Mouse (Mus musculus) heart, embryonic 13.5 days (tissue): ENCODE data around the gene Six1. TPM values are rescaled to one million over a fixed set of nuclear protein-coding genes. Genes with fewer than 3 reads are reported as not detected.

Experiments used
- ATAC-seq: fragments of 200-750 bp; cut with Nextera tagmentation; 2 replicates; pipeline ENCODE4 v1.8.0; 2017; ENCODE audit warnings: moderate TSS enrichment; ENCODE audit not compliant: insufficient number of reproducible peaks, low FRiP score, low TSS enrichment; ENCODE audit errors: extremely low read depth
- H3K27ac ChIP-seq: fragments of 300-500 bp; sonication (generic); replicated peaks from 2 replicates; pipeline ENCODE4 v1.5.1; 2015; ENCODE audit warnings: moderate library complexity, mild to moderate bottlenecking, inconsistent platforms
- H3K27me3 ChIP-seq: fragments of 300-500 bp; sonication (generic); replicated peaks from 2 replicates; pipeline ENCODE4 v1.6.1; 2015; ENCODE audit warnings: mild to moderate bottlenecking, inconsistent platforms
- H3K36me3 ChIP-seq: fragments of 300-500 bp; sonication (generic); 2 replicates; pipeline ENCODE4 v1.6.1; 2015; ENCODE audit warnings: mild to moderate bottlenecking, inconsistent platforms
- H3K4me1 ChIP-seq: fragments of 300-500 bp; sonication (generic); 2 replicates; pipeline ENCODE4 v1.6.1; 2015; ENCODE audit warnings: inconsistent platforms
- H3K4me2 ChIP-seq: fragments of 300-500 bp; sonication (generic); 2 replicates; pipeline ENCODE4 v1.6.1; 2015; ENCODE audit warnings: inconsistent platforms, mild to moderate bottlenecking, moderate library complexity
- H3K4me3 ChIP-seq: fragments of 300-500 bp; sonication (generic); 2 replicates; pipeline ENCODE4 v1.5.1; 2015; ENCODE audit warnings: moderate library complexity, mild to moderate bottlenecking, inconsistent platforms
- H3K9ac ChIP-seq: fragments of 300-500 bp; sonication (generic); 2 replicates; pipeline ENCODE4 v1.6.1; 2015; ENCODE audit warnings: inconsistent platforms, mild to moderate bottlenecking, moderate library complexity
- H3K9me3 ChIP-seq: fragments of 300-500 bp; sonication (generic); 2 replicates; pipeline ENCODE4 v1.6.1; 2016; ENCODE audit warnings: inconsistent platforms
- WGBS: fragments of 180-500 bp; shearing (Covaris S2); methylation state at CpG from one replicate; pipeline ENCODE4 v1.1.7; 2015; ENCODE audit warnings: mixed read lengths; 5-methylcytosine and 5-hydroxymethylcytosine counted together
- polyA plus RNA-seq: library from polyadenylated mRNA; unstranded; fragments of >200 nt; fragmentation: Nextera tagmentation; extraction: Ambion mirVana; gene quantifications from 2 replicates; pipeline ENCODE4 v1.2.1, GENCODE M21; 2015

The Six1 gene
- polyA plus RNA-seq, 1 experiment from 2014 or later = 0.79 TPM

DNA sequence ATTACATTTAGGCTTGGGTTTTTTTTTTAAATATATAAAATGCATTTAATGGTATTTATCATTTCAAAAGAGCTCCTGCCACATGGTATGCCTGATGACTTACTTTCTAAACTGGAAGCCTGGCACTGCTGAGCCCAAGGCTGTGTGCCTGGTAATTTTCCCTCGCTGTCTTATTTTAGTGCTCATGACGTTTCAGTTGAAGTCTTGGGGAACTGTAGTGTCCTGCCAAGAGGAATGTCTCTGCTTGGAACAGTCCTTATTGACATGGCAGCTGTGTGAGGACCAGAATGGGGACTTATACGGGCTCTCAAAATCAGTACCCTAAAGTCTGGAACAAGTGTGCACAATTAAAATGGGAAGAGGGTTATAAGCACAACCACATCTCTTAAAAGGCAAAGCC lies 5.2 kb downstream of the Six1 start:
- peaks cover 100% of the 10 kb centered on the region for H3K27me3 ChIP-seq
- no peak overlapping the region for H3K27ac ChIP-seq
- no peaks in the 10 kb centered on the region for H3K36me3 ChIP-seq
- peaks cover 36% of the 10 kb centered on the region for H3K4me1 ChIP-seq
- no peak overlapping the region for H3K9ac ChIP-seq
- H3K4me3 ChIP-seq = no peak overlapping the region
- no peak for ATAC-seq
- H3K9me3 ChIP-seq = no peaks in the 10 kb centered on the region
- H3K4me2 ChIP-seq = no peak overlapping the region
- WGBS = under 1% methylated on average over 3 of the region's 3 CpGs

GRCm38 (mm10) chr12:73047576-73047975 lies 6.1 kb downstream of the Six1 start:
- WGBS = 3% methylated on average over 2 of the region's 2 CpGs
- H3K27me3 ChIP-seq = peaks cover 100% of the 10 kb centered on the region
- H3K9ac ChIP-seq = no peak overlapping the region
- no peak overlapping the region for H3K27ac ChIP-seq
- H3K9me3 ChIP-seq = no peaks in the 10 kb centered on the region
- no peak overlapping the region for H3K4me2 ChIP-seq
- no peak overlapping the region for H3K4me3 ChIP-seq
- H3K4me1 ChIP-seq = peaks cover 28% of the 10 kb centered on the region
- no peak for ATAC-seq
- H3K36me3 ChIP-seq = no peaks in the 10 kb centered on the region

DNA sequence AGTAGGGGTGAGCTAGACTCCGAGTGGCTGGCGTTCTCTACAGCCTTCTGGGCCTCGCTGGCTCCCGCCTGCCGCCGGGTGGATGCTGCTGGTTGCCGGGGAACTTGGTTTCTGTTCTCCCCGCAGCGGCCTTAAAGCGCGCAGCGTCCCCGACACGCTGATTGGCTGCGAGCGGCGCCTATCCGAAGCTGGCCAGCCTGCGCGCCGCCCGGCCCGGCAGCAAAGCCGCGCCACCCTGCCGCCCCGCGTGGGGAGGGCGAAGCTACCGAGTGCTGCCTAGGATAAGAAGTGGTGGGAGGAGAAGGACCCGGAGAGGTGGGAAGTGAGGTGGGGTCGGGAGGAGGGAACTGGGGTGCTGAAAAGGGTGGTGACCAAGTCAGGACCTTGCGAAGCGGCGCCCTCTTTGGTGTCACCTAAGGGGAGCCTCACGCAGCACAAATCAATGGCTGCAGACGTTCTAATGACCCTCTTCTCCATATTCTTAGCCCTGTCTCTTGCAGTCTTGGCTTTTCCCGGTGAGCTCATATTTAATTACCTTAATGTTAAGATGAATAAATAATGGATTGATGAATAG lies 7.0 kb downstream of the Six1 start:
- ATAC-seq = 0 out of 2 replicates have a peak, but pooled peaks have one; percentile 44
- H3K9ac ChIP-seq = peak overlapping the region; percentile 74; the same call in 1 of the 2 replicates
- WGBS = under 1% methylated on average over 38 of the region's 38 CpGs

GRCm38 (mm10) chr12:73045724-73046606 lies 7.7 kb downstream of the Six1 start:
- H3K27ac ChIP-seq = no peak overlapping the region
- ATAC-seq = 0 out of 2 replicates have a peak, but pooled peaks have one; percentile 28
- H3K4me3 ChIP-seq = peak overlapping the region; percentile 63
- H3K9me3 ChIP-seq = no peaks in the 10 kb centered on the region
- peaks cover 98% of the 10 kb centered on the region for H3K27me3 ChIP-seq
- H3K9ac ChIP-seq = peak overlapping the region; percentile 74
- H3K4me2 ChIP-seq = peak overlapping the region; percentile 87
- no peaks in the 10 kb centered on the region for H3K36me3 ChIP-seq
- peaks cover 22% of the 10 kb centered on the region for H3K4me1 ChIP-seq
- WGBS = under 1% methylated on average over 85 of the region's 85 CpGs

More for the DNA sequence above, 7.0 kb downstream of the Six1 start:
- Histone ChIP-seq H3K27me3 (peaks cover 100% of the 10 kb centered on the region), H3K36me3 (no peaks in the 10 kb centered on the region), H3K4me1 (peaks cover 22% of the 10 kb centered on the region), H3K4me3 (peak overlapping the region; percentile 63), H3K9me3 (no peaks in the 10 kb centered on the region), H3K4me2 (peak overlapping the region; percentile 87), H3K27ac (no peak overlapping the region)

DNA sequence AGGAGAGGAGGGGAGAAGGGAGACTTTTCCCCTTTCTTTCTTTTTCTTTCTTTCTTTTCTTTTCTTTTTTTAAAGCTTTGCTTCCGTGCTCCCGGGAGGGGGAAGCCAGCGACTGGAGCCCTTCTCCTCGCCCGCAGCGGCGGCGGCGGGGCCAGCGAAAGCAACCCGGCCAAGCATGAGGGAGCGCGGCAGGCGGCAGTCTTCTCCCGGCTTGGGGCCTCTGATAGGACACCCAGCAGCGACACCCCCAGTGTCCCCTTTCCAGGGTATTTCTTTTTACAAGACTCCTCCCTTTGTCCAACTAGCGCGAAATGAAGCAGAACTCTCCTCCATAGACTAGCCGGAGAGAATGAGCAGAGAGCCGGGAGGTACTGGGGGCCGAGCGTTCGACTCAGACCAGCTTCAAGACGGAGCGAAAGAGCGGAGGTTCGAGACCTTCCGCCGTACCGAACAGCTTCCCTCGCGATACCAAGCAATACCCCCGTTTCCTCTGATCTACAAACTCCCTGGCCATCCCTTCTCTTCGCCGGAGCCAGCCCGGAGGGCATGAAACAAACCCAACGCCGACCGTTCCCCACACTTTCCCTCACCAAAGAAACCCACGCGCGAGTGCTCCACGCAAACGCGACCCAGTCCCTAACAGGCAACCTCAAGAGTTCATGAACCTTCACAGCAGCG lies 8.5 kb downstream of the Six1 start:
- Histone ChIP-seq H3K9me3 (no peaks in the 10 kb centered on the region), H3K27me3 (peaks cover 98% of the 10 kb centered on the region), H3K4me2 (peak overlapping the region; percentile 87), H3K36me3 (no peaks in the 10 kb centered on the region), H3K4me1 (peaks cover 22% of the 10 kb centered on the region), H3K9ac (peak overlapping the region; percentile 74), H3K4me3 (peak overlapping the region; percentile 63), H3K27ac (no peak overlapping the region)
- WGBS = under 1% methylated on average over 46 of the region's 46 CpGs
- ATAC-seq = no peak

DNA sequence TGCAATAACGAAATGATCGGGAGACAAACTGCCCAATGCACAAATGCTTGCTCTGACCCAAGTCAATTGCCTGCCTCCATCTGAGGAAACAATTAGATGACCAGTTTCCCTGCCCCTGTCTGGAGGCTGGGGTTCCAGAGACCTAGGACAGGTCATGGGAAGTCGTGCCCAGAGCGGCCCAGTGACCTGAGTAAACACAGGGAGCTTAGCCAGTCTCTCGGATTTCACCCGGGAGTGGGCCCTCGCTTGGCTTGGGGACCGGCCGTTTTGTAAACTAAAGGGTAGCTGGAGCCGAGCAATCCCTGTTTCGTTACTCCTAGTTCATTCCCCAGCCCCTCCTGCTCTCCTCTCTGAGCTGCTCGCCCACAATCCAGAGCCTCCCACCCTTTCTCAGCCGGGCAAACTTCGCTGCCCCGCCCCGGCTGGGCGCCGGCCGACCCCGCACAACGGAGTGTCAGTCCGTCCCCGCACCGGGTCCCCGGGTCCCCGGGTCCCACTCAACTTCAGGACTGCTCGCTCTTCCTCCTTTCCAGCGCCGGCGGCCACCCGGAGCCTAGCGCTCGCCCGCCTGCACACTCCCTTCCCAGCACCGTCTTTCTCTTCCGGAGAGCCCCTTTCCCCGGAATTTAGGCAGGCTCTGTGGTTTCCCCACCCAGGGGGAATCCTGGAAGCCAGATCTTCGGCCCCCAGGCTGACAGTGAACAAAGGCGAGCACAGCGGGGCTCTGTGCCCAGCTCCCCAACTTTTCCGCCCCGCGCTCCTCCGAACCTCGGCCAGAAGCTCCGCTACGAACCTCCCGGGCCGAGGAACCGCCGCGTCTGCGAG lies 9.3 kb downstream of the Six1 start:
- 1% methylated on average over 53 of the region's 53 CpGs for WGBS
- H3K36me3 ChIP-seq = no peaks in the 10 kb centered on the region
- H3K4me2 ChIP-seq = peak overlapping the region; percentile 87
- H3K9ac ChIP-seq = peak overlapping the region; percentile 74
- peaks cover 29% of the 10 kb centered on the region for H3K4me1 ChIP-seq
- peak overlapping the region; percentile 63 for H3K4me3 ChIP-seq
- ATAC-seq = peak; percentile 44
- H3K27ac ChIP-seq = no peak overlapping the region
- H3K9me3 ChIP-seq = no peaks in the 10 kb centered on the region
- H3K27me3 ChIP-seq = peaks cover 98% of the 10 kb centered on the region

- 21% methylated on average over 14 of the region's 14 CpGs for WGBS
- H3K4me3 ChIP-seq = peak overlapping the region; percentile 63
- H3K4me2 ChIP-seq = peak overlapping the region; percentile 87; the same call in 1 of the 2 replicates
Measured at GRCm38 (mm10) chr12:73043396-73044167, 10.1 kb downstream of the Six1 start.

DNA sequence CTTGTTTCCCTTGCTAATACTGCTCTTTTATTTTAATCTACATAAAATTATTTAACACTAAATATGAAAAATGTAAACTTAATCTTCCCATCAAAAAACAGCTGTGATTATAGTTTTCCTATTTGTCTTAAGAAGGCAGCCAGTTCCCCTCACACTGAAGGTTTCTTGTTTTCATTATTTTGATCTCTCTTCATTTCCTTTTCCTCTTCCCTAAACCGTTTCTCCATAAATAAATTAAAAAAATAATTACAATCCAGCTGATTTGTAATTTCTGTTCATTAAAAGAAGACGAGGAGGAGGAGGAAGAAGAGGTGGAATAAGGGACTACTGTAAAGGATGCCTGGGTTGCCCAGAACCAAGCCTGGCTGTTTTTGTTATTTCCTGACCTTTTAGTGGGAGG lies 10.8 kb downstream of the Six1 start:
- no peaks in the 10 kb centered on the region for H3K36me3 ChIP-seq
- no peak overlapping the region for H3K27ac ChIP-seq
- no peak for ATAC-seq
- H3K9me3 ChIP-seq = no peaks in the 10 kb centered on the region
- peaks cover 98% of the 10 kb centered on the region for H3K27me3 ChIP-seq
- peaks cover 33% of the 10 kb centered on the region for H3K4me1 ChIP-seq
- H3K4me2 ChIP-seq = no peak overlapping the region
- H3K4me3 ChIP-seq = no peak overlapping the region
- WGBS = 23% methylated on average over 2 of the region's 2 CpGs
- no peak overlapping the region for H3K9ac ChIP-seq

More at GRCm38 (mm10) chr12:73043396-73044167, 10.1 kb downstream of the Six1 start:
- Histone ChIP-seq H3K27ac (no peak overlapping the region), H3K4me1 (peaks cover 33% of the 10 kb centered on the region), H3K9me3 (no peaks in the 10 kb centered on the region), H3K9ac (no peak overlapping the region), H3K36me3 (no peaks in the 10 kb centered on the region), H3K27me3 (peaks cover 98% of the 10 kb centered on the region)
- no peak for ATAC-seq

GRCm38 (mm10) chr12:73042406-73042805 lies 11.3 kb downstream of the Six1 start:
- no peak for ATAC-seq
- Histone ChIP-seq H3K9ac (no peak overlapping the region), H3K9me3 (no peaks in the 10 kb centered on the region), H3K4me1 (peaks cover 33% of the 10 kb centered on the region), H3K27me3 (peaks cover 98% of the 10 kb centered on the region), H3K36me3 (no peaks in the 10 kb centered on the region), H3K4me2 (no peak overlapping the region), H3K4me3 (no peak overlapping the region), H3K27ac (no peak overlapping the region)
- 16% methylated on average over 5 of the region's 5 CpGs for WGBS

DNA sequence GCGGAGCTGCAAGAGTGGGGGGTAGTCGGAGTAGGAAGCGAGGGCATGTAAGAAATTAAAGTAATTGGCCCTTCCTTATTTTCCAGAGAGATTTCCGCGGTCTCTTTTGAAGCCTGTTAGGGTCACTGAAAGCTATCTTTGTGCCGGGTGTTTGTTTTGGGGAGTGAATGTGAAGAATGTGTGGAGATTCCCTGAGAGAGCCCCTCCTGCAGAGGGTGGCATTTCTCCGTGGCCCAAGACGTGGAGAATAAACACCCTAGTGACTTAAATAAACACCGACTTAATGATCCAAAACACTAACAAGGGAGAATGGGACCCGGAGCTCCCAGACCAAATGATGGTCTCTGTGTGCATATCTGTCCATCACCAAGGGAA lies 12.4 kb downstream of the Six1 start:
- Histone ChIP-seq H3K4me2 (no peak overlapping the region), H3K27ac (no peak overlapping the region), H3K36me3 (no peaks in the 10 kb centered on the region), H3K4me1 (peaks cover 27% of the 10 kb centered on the region), H3K4me3 (no peak overlapping the region), H3K9ac (no peak overlapping the region), H3K9me3 (no peaks in the 10 kb centered on the region), H3K27me3 (peaks cover 96% of the 10 kb centered on the region)
- WGBS = 2% methylated on average over 10 of the region's 10 CpGs
- ATAC-seq = no peak
